Mouse (Mus musculus): ENCODE measurements around the gene Pmm2. TPM values are rescaled to one million over a fixed set of nuclear protein-coding genes. Genes with fewer than 3 reads are reported as not detected.

Pmm2 gene
- polyA plus RNA-seq, 1 experiment from 2014 or later: 78.8 TPM

- Histone ChIP-seq H3K36me3 (ENCODE audit: inconsistent target) (peaks cover 4% of the 10 kb centered on the region; the same call in 1 of the 2 replicates), H3K4me3 (ENCODE audit: inconsistent target) (no peak overlapping the region), H3K27ac (peak overlapping the region; percentile 79), H3K79me2 (ENCODE audit: inconsistent target) (peaks cover 81% of the 10 kb centered on the region)
- WGBS (ENCODE audit: missing documents): 61% methylated on average over 7 of the region's 7 CpGs
Observed at GRCm38 (mm10) chr16:8667261-8667660, 29.8 kb downstream of the Pmm2 start.

- Histone ChIP-seq H3K79me2 (ENCODE audit: inconsistent target) (peaks cover 81% of the 10 kb centered on the region), H3K27ac (peak overlapping the region; percentile 79), H3K36me3 (ENCODE audit: inconsistent target) (no peaks in the 10 kb centered on the region), H3K4me3 (ENCODE audit: inconsistent target) (no peak overlapping the region)
- 95% methylated on average over 4 of the region's 4 CpGs for WGBS (ENCODE audit: missing documents)
Observed at GRCm38 (mm10) chr16:8667814-8668213, 30.3 kb downstream of the Pmm2 start.

- 100% methylated on average over 1 of the region's 2 CpGs for WGBS (ENCODE audit: missing documents)
- H3K36me3 ChIP-seq (ENCODE audit: inconsistent target): no peaks in the 10 kb centered on the region
- H3K27ac ChIP-seq: no peak overlapping the region
Observed at GRCm38 (mm10) chr16:8668386-8668785, 30.9 kb downstream of the Pmm2 start.

GRCm38 (mm10) chr16:8669432-8669831 is 32.0 kb downstream of the Pmm2 start:
- Histone ChIP-seq H3K36me3 (ENCODE audit: inconsistent target) (no peaks in the 10 kb centered on the region), H3K27ac (no peak overlapping the region), H3K79me2 (ENCODE audit: inconsistent target) (peaks cover 68% of the 10 kb centered on the region), H3K4me3 (ENCODE audit: inconsistent target) (no peak overlapping the region)
- 97% methylated on average over 5 of the region's 5 CpGs for WGBS (ENCODE audit: missing documents)

More at GRCm38 (mm10) chr16:8668386-8668785, 30.9 kb downstream of the Pmm2 start:
- Histone ChIP-seq H3K4me3 (ENCODE audit: inconsistent target) (no peak overlapping the region), H3K79me2 (ENCODE audit: inconsistent target) (peaks cover 79% of the 10 kb centered on the region)

GRCm38 (mm10) chr16:8670041-8671035 is 32.9 kb downstream of the Pmm2 start:
- Histone ChIP-seq H3K4me3 (ENCODE audit: inconsistent target) (peak overlapping the region; percentile 56), H3K27ac (peak overlapping the region; percentile 28; the same call in 1 of the 2 replicates), H3K79me2 (ENCODE audit: inconsistent target) (peaks cover 59% of the 10 kb centered on the region), H3K36me3 (ENCODE audit: inconsistent target) (no peaks in the 10 kb centered on the region)
- 61% methylated on average over 11 of the region's 15 CpGs for WGBS (ENCODE audit: missing documents)

GRCm38 (mm10) chr16:8671551-8672349 is 34.3 kb downstream of the Pmm2 start, which contains the start of gene Carhsp1:
TSS of gene Carhsp1 (minus strand) at chr16:8672155.
- 1% methylated on average over 61 of the region's 67 CpGs for WGBS (ENCODE audit: missing documents)
- no peaks in the 10 kb centered on the region for H3K36me3 ChIP-seq (ENCODE audit: inconsistent target)
- peak within 1 kb of the TSS; percentile 56 for H3K4me3 ChIP-seq (ENCODE audit: inconsistent target)
- H3K79me2 ChIP-seq (ENCODE audit: inconsistent target): peaks cover 46% of the 10 kb centered on the region
- peak within 1 kb of the TSS; percentile 28; the same call in 1 of the 2 replicates for H3K27ac ChIP-seq

- Histone ChIP-seq H3K27ac (no peak overlapping the region), H3K4me3 (ENCODE audit: inconsistent target) (no peak overlapping the region), H3K79me2 (ENCODE audit: inconsistent target) (peaks cover 40% of the 10 kb centered on the region), H3K36me3 (ENCODE audit: inconsistent target) (no peaks in the 10 kb centered on the region)
- under 1% methylated on average over 18 of the region's 18 CpGs for WGBS (ENCODE audit: missing documents)
Observed at GRCm38 (mm10) chr16:8672350-8672687, 34.8 kb downstream of the Pmm2 start.

- H3K27ac ChIP-seq: no peak overlapping the region
- no peaks in the 10 kb centered on the region for H3K36me3 ChIP-seq (ENCODE audit: inconsistent target)
- H3K79me2 ChIP-seq (ENCODE audit: inconsistent target): peaks cover 35% of the 10 kb centered on the region
- no peak overlapping the region for H3K4me3 ChIP-seq (ENCODE audit: inconsistent target)
Observed at GRCm38 (mm10) chr16:8672811-8673210, 35.3 kb downstream of the Pmm2 start.

GRCm38 (mm10) chr16:8673343-8673742 is 35.9 kb downstream of the Pmm2 start:
- Histone ChIP-seq H3K27ac (no peak overlapping the region), H3K36me3 (ENCODE audit: inconsistent target) (no peaks in the 10 kb centered on the region), H3K79me2 (ENCODE audit: inconsistent target) (peaks cover 30% of the 10 kb centered on the region), H3K4me3 (ENCODE audit: inconsistent target) (no peak overlapping the region)
- WGBS (ENCODE audit: missing documents): 35% methylated on average over 5 of the region's 6 CpGs

- H3K36me3 ChIP-seq (ENCODE audit: inconsistent target): no peaks in the 10 kb centered on the region
- WGBS (ENCODE audit: missing documents): 4% methylated on average over 8 of the region's 8 CpGs
- no peak overlapping the region for H3K27ac ChIP-seq
- peaks cover 22% of the 10 kb centered on the region for H3K79me2 ChIP-seq (ENCODE audit: inconsistent target)
- no peak overlapping the region for H3K4me3 ChIP-seq (ENCODE audit: inconsistent target)
Observed at GRCm38 (mm10) chr16:8674165-8674564, 36.7 kb downstream of the Pmm2 start.

GRCm38 (mm10) chr16:8675559-8675958 is 38.1 kb downstream of the Pmm2 start:
- 55% methylated on average over 8 of the region's 8 CpGs for WGBS (ENCODE audit: missing documents)
- Histone ChIP-seq H3K79me2 (ENCODE audit: inconsistent target) (peaks cover 8% of the 10 kb centered on the region), H3K4me3 (ENCODE audit: inconsistent target) (no peak overlapping the region), H3K36me3 (ENCODE audit: inconsistent target) (no peaks in the 10 kb centered on the region), H3K27ac (no peak overlapping the region)

GRCm38 (mm10) chr16:8676228-8676627 is 38.8 kb downstream of the Pmm2 start:
- H3K79me2 ChIP-seq (ENCODE audit: inconsistent target): peaks cover under 1% of the 10 kb centered on the region; the same call in 1 of the 2 replicates
- H3K36me3 ChIP-seq (ENCODE audit: inconsistent target): no peaks in the 10 kb centered on the region
- no peak overlapping the region for H3K27ac ChIP-seq
- H3K4me3 ChIP-seq (ENCODE audit: inconsistent target): no peak overlapping the region
- WGBS (ENCODE audit: missing documents): 78% methylated on average over 2 of the region's 2 CpGs

- no peak overlapping the region for H3K27ac ChIP-seq
- no peaks in the 10 kb centered on the region for H3K36me3 ChIP-seq (ENCODE audit: inconsistent target)
- H3K4me3 ChIP-seq (ENCODE audit: inconsistent target): no peak overlapping the region
- H3K79me2 ChIP-seq (ENCODE audit: inconsistent target): no peaks in the 10 kb centered on the region
- 60% methylated on average over 4 of the region's 4 CpGs for WGBS (ENCODE audit: missing documents)
Observed at GRCm38 (mm10) chr16:8676800-8677199, 39.3 kb downstream of the Pmm2 start.

- H3K79me2 ChIP-seq (ENCODE audit: inconsistent target): no peaks in the 10 kb centered on the region
- 88% methylated on average over 5 of the region's 5 CpGs for WGBS (ENCODE audit: missing documents)
- no peaks in the 10 kb centered on the region for H3K36me3 ChIP-seq (ENCODE audit: inconsistent target)
- H3K27ac ChIP-seq: no peak overlapping the region
- H3K4me3 ChIP-seq (ENCODE audit: inconsistent target): no peak overlapping the region
Observed at GRCm38 (mm10) chr16:8678035-8678434, 40.6 kb downstream of the Pmm2 start.

GRCm38 (mm10) chr16:8678676-8679075 is 41.2 kb downstream of the Pmm2 start:
- H3K79me2 ChIP-seq (ENCODE audit: inconsistent target): no peaks in the 10 kb centered on the region
- no peak overlapping the region for H3K27ac ChIP-seq
- no peak overlapping the region for H3K4me3 ChIP-seq (ENCODE audit: inconsistent target)
- WGBS (ENCODE audit: missing documents): 79% methylated on average over 4 of the region's 4 CpGs
- H3K36me3 ChIP-seq (ENCODE audit: inconsistent target): no peaks in the 10 kb centered on the region

Measured in macrophage (primary cell).